Mouse (Mus musculus) thymus, postnatal 25 days (tissue): ENCODE results near the gene Kank1.

ENCODE experiments used
- DNase-seq: peaks from one replicate; pipeline ENCODE4 v3.0.0; 2022

Kank1 gene

DNA sequence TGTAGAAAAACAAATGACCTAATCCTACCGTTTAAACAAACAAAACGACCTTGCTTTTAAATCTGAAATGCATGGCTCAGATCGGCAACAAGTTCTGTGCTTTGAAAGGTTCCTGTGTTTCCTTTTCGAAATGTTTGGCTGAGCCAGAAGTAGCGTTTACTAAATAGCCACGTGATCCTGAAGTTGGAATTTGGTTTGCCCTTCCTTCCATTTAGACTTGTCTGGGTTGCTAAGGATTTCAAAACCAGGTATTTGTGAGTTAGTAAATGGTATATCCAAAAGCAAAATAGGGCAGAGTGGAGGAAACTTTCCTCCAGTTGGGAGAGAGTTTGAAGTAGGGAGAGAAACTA, 171.1 kb downstream of the Kank1 start:
- no peak for DNase-seq

DNA sequence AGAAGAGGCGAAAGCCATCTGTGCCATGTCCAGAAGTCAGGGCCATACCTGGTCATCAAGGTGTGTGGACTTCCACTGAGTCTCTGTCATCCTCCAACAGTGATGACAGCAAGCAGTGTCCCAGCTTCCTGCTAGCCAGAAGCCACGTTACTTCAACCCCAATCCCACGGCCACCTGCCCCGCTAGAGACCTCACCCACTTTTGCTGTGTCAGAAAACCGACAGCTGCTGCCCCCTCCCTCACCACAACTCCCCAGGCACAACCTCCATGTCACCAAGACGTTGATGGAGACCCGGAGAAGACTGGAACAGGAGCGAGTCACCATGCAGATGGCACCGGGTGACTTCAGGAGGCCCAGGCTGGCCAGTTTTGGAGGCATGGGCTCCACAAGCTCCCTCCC, 172.5 kb downstream of the Kank1 start:
- no peak for DNase-seq

DNA sequence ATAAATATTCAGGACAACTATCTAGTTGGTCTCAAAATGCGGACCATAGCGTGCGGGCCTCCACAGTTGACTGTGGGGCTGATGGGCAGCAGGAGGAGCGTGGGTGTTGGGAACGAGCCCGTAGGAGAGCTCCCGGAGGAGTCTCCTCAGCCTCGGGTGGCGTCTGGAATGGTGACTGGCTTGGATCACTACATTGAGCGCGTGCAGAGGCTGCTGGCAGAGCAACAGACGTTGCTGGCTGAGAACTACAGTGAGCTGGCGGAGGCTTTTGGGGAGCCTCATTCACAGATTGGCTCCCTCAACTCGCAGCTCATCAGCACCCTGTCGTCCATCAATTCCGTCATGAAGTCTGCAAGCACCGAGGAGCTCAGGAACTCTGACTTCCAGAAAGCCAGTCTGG, 174.6 kb downstream of the Kank1 start:
- DNase-seq, result no peak

DNA sequence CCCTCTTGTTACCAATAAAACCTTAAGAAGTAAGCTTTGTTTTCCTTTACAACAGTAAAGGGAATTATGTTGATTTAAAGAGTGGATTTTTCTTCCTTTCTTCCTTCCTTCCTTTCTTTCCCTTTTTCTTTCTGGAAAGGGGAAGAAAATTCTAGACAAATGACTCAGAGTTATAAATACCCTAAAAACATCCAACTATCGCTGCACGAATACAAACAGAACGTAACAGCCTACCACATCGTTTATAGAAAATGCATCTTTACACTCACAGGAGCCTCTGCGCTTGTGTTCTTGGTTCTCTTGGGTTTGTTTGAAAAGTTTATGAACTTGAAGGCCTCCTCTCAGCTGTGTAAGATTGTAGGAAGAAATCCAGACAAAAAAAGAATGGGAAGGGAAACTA, 178.7 kb downstream of the Kank1 start:
- DNase-seq, result no peak

DNA sequence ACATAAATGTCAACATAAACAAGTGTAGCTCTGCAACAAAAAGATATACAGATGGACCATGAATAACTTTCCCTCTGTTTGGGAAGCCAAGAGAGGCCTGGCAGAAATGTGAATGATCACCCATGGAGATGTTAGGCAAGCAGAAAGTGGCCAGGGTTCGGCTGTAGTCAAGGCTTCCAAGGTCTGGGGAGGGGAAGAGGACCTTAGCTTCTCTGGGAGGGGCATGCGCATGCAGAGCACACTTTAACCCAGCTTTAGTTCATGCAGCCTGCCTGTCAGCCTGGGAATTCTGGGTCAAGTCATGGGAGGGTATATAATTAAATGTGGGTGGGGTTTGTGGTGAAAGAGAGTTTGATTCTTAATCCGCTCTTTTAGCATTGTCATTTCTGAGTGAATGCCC, 180.9 kb downstream of the Kank1 start:
- no peak for DNase-seq

DNA sequence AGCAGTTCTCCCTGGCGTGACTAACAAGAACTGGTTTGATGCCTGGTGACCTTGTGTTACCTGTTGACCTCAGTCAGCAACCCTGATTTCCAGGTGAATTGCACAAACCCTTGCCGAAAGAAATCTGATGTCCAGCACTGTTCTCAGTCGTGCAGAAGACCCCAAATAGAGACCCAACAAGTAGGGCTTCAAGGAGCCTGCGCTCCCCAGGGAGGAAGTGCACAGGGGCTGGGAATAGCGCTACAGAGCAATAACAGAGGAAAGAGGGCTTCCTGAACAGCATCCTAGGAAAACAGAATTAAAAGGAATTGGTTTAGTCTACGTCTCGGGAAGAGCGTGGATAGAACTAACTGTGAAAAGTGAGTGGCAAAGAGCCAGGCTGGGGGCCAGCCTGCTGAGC, 183.2 kb downstream of the Kank1 start:
- DNase-seq, result no peak

DNA sequence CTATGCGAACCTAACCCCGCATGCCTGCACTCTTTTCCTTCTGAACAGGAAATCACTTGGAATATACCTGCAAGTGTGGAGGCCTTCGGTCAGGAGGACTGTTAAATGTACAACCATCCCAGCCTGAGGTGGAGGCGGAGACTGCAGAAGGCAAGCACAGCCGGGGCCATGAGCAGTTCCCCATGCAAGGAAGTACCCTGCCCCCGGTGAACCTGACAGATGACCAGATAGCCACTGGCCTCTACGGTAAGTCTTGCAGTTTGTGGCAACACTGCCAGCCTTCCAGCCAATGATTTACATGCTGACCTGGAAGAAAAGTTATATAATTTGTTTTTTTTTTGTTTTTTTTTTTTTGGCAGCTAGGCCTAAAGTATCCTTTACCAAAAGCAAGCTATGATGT, 185.3 kb downstream of the Kank1 start:
- no peak for DNase-seq

DNA sequence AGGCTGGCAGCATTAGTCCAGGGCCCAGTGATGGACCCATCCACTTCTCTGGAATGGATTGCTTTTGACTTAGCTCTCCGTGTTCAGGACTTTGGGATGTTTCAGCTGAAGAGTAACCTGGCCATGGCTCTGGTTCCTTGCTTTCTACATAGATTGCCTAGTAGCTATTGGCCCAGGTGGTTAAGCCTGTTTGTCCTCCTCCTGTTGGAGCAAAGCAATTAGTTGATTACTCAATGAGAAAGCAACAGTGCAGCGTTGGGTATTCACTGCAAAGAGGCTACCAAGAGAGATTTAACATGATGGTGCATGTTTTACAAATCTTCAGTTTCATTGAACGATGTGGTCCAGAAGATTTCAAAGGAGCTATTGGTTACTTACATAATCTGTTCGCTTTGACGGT, 186.6 kb downstream of the Kank1 start:
- no peak for DNase-seq

DNA sequence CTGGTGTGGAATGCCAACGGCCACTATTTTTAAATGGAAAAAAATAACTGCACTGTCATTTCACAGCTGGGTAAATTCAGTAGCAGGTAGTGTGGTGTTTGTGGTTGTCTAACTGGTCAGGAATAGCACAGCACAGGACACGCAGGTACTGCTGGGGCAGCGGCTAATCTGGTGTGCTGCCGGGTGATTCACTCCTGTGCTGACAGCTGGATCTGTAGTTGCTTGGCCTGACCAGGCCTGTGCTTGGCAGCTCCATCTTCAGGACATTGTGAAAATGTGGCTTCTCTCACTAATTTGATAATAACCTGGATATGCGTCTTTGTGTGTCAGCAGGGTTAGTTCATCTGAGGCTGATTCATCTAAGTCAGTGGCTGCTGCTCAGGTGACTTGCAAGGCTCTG, 189.7 kb downstream of the Kank1 start:
- DNase-seq, result no peak

DNA sequence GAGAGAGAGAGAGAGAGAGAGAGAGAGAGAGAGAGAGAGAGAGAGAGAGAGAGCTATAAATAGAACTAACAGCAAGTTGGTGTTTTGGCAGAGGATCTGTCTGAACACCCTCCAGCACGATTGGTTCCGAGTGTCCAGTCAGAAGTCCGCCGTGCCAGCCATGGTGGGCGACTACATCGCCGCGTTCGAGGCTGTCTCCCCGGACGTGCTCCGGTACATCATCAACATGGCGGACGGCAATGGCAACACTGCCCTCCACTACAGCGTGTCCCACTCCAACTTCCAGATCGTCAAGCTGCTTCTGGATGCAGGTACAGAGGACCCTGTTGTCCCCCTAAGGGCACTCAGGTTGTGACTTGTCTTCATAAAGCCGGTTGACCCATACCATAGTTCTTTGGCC, 191.1 kb downstream of the Kank1 start:
- no peak for DNase-seq

DNA sequence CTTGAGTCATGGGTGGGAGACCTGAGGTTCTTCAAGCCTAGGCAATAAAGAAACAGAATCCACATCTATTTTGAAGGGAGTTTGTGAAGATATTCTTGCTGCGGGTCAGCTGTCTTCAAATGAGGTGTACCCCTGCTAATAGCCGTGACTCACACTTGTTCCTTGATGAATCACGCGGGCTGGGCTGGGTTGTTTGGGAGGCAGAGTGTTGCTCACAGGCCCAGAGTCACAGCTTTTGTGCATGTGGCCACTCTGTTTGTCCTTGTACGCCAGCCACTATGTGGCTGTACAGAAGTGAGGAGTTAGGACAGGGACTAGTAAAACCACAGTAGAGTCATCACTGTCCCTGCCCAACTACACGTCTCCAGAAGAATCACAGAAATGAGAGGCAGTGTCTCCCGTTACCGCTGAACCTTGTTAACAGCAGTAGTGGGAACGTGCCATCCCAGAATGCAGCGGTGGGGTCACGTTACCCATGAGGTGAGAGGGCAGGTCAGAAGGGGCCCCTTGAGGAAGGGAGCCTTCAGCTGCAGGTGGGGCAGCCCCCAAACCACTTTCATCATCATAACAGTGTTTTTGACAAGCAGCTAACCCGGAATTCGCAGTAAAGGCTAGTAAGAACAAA, 191.7 kb downstream of the Kank1 start:
- no peak for DNase-seq

DNA sequence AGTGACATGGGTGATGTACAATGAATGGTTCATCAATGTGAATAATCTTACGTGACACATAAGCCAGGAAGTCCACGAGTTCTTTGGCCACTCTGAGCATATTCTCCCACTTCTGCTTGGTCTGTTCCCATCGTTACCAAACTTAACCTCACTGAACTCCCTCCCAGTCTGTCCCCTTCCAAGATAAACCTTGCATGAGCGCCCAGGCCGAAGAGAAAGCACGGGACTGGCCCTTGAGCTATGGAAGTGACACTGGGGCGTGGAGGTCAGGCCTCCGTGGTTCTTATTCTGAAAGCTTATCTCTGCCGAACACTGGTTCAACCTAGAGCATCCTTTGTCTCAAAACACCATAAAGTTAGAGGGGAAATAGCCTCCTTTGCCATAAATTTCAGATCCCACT, 194.7 kb downstream of the Kank1 start:
- no peak for DNase-seq

DNA sequence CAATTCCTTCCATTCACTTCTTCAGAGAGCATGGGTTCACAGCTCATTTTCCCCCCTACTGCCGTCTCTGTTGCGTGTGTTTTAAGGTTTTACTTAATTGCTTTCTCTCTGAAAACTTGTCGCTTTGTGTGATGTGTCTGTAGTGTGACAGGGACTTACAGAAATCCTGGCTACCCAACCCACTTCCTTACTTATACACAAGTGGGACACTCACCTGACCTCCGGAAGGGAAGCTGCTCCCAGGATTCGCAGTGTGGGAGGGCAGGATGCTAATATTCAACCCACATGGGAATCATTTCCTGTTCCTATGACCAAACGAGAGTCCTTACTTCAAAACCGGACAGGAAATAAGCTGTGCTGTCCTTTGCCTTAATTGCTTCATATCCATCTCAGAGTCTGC, 195.1 kb downstream of the Kank1 start:
- DNase-seq, result no peak

DNA sequence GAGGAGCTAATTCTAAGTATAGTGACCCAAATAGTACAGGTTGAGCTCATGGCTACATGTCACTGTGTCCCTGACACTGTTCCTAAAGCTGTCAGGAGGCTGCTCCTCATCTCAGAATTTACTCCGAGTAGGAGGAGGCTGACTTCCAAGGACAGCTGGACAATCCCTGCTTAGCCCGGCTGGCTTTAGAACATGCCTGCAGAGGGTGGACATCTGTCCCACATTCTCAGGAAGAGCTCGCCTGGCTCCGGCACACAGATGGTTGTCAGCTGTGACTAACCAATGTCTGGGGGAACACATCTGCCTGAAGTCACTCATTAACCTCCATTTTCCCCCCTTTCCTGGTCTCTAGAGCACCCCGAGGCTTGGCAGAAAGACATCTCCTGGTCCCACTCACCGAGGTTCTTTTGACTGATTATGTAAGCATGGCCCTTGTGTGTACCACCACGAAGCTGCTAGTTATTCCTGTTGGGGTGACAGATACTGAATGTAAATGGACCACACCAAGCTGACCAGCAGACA, 196.5 kb downstream of the Kank1 start:
- no peak for DNase-seq

DNA sequence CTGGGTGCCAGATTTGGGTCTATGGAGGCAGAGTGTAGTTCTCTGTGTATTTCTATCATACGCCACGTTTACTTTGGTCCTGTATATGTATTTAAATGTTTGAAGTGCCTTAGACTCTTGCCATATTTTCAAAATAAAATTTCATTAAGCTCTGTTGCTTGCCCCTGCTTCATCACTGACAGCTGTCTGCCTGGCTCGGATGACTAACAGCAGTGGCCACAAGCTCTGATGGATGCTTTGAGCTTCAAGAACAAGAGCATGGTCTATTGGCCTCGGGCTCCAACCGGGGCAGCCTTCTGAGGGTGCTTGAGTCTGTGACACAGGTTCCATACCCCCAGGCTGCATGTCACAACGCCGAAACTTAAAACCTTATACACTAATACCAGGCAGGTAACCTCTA, 197.6 kb downstream of the Kank1 start:
- DNase-seq, result no peak

DNA sequence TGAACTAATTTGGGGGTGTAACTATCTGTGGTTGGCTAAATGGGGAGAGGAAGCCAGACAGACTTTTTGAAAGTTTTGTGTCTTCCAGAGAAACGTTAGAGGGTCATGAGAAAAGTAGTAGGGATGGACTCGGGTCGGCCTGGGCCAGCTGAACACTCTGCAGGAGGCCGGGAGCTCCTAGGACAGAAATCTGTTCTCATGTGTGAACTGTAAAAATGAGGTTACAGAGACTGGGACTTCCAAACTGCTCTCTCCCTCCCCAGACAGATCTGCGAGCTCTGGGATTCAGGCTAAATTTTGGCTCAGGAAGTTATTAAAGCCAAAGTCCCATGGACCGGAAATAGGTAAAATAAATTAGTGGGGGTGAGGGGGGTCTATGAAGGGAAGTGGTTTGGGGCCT, 198.0 kb downstream of the Kank1 start:
- DNase-seq, result no peak

DNA sequence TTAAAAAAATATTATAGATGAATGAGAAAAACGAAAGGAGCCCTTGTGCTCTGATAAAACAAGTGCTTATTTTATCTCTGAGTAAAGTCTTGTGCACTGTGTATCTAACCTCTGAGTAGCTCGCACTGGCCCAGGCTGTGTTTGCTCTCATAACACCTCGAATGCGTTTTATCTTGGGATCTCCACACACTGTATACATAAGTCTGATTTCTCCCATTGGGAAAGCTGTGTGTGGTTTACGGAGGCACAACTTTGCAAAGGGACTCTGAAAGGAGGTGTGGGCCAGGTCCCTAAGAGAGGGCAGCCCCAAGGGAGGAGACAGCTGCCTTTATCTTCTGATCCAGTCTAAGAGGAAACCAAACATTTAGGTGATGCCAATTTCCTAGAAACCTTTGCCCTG, 198.6 kb downstream of the Kank1 start:
- DNase-seq, result no peak

DNA sequence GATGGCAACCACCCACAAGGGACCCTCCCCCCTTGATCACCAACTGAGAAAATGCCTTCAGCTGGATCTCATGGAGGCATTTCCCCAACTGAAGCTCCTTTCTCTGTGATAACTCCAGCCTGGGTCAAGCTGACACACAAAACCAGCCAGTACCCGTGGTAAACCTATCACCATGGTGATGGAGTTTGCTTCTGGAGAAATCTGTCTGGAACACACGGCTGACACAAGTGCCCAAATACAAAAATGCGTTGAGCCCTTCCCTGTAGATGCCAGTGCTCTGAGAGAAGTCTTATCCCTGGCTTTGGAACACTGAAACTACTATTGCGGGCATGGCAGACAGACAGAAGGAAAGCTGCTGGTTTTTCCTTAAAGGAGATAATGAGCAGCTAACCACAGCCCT, 199.4 kb downstream of the Kank1 start:
- no peak for DNase-seq

DNA sequence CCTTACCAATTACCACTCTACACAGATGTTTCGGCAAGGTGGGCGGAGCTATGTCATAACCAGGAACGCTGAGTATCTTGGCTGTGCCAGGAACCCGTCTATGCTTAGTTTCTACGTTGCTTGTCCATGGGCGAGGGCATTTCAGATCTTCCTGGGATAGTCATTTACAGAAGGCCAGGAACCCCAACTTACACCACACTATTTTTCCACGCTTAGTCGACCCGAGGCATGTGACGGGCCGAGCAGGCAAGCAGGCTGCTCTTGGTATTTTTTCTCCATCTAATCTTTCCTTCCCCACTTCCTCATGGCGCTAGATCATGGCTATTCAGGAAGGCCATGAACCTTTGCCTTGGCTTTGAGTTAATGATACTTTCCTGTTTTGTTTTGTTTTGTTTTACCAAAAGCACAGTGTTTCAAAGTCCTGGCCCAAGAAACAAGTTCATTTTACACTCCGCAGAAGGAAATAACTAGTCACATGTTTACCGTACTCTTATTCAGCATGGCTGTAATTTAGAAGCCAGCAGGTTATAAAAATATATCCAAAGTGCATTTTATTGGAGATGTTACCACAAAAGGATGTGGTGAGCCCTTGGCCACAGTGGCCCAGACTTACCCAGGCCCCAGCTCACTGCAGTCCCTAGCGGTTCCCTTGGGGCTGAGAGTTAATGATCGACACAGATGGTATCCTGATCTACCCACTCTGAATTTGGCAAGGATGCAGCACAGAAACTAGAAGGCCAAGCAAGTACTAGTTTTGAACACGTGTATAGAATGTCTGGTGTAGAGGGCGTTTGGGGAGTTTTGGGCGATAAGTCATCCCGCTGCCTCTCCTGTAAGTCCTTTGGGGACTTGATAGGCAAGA, 200.2 kb downstream of the Kank1 start:
- DNase-seq, result no peak

DNA sequence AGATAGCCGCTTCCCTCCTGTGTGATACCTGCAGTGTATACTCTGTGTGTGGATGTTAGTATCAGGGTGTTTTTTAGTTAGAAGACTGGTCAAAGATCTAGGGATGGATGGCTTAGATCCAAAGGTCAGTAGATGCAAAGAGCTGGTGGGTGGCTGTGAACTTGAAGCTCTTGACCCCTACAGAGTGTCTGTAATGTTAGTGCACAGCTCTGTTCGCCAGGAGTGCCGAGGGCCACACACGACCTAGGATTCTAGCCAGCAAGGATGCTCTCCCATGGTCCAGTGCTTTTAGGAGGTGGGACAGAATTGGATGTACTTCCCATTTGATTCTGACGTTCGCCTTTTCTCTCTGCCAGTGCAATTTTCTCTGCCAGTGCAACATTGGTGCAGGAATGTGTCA, 201.5 kb downstream of the Kank1 start:
- DNase-seq, result no peak

DNA sequence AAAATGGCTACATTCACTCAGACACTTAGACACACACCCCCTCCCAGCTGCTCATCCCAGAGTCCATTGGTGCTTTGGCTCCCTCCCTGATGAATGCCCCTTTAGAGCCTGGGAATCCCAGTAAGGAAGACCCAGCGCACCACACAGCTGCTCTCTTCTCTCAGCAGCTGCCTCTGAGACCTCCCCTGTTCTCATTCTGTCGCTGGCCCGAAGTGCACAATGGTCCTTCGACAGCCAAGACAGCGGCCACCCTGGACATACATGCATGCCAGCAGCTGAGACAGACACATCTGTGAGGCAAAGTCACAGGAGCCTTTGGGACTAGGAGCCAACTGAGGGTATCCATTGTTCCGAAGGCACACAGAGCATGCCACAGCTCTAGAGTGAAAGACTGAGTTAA, 203.0 kb downstream of the Kank1 start:
- no peak for DNase-seq

DNA sequence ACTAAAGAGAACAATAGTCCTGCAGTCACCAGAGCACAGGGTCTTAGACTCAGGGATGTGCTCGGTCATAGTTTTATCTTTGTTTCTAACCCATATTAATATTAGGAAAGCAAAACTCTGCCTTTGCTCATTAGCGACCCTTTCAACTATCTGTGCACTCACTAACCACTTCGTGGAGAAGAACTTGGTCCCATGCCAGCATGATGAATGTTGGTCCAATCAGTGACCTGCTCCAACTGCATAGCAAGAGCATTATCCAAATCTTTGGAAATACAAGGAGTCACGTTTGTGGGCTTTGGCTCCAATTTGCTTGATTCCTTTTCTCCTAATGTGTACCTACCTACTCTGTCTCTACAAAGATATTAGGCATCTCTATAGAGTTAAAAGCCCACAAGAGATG, 204.0 kb downstream of the Kank1 start:
- DNase-seq, result no peak

DNA sequence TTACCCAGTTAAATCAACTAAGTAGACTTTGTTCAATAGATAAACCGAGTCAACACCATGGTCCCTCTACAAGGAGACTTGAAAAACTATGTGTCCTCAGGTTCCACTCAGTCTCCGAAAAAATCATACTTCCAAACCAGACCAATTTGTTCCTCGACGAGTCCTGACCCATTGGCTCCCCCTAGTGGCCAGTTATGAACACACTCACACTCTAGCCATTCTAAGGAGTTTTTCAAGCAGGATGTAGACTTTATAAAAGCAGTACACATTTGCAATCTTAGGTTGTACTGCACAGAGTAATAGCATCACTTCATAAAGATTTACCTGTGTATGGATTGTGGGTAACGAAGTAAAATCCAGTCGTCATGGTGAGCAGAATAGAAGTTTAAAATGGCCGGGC, 208.3 kb downstream of the Kank1 start:
- DNase-seq, result peak; percentile 62

DNA sequence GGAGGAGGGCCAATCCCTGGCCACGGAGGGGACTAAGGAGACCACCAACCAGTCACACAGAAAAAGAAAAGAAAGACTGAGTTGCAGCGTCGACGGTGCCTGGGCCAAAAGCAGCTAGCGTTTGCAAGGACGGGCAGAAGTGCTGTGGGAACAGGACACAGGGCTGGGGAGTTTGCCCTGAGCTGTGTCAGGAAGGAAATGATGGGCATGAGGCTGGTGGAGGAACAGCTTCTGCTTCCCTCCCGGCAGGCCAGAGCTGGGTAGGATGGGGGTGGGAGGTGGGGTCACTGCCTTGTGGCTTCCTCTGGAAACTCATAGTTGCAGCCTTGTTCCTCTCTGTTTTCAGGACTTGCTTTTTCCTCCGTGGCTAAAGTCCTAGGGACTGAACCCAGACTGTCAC, 209.1 kb downstream of the Kank1 start:
- no peak for DNase-seq

DNA sequence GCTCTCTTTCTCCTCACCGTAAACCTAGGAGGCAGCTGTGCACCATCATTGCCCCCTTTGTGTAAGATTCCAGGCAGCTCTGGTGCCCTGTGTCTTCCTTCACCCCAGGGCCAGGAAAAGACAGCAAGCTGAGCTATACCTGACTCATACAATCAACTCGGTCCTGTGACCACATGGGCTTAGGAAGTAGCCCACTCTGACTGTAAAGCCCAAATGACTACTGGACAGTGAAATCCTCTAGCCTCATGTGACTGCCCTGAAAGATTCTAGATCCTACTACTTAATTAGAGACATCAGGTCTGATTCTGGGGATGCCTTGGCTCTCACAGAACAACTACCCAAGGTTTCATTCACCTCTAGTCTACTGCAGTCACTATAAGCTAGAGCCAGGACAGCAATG, 209.9 kb downstream of the Kank1 start:
- DNase-seq, result no peak
